Mouse (Mus musculus) testis, postnatal 14 days (tissue): Measurements from ENCODE around the gene Tmem191c.
"Not testable (repeated sequence)": the region's sequence is repeated elsewhere in the genome, so short reads cannot be mapped to it uniquely, and the experiment has no call there.

Experiments used
- DNase-seq: peaks from one replicate; pipeline ENCODE4 v3.0.0; 2021; ENCODE audit warnings: low spot score

Gene Tmem191c

GRCm38 (mm10) chr16:17275721-17276120 lies at the start of gene Tmem191c:
Tmem191c (plus strand) TSS chr16:17276077.
- no peak for DNase-seq

- DNase-seq = no peak
Measured at GRCm38 (mm10) chr16:17226496-17226895, 49.4 kb upstream of the Tmem191c start.

- DNase-seq = not testable (repeated sequence)
Measured at GRCm38 (mm10) chr16:17231523-17231922, 44.4 kb upstream of the Tmem191c start.

- DNase-seq = peak; percentile 97
Measured at GRCm38 (mm10) chr16:17232794-17233701, 42.8 kb upstream of the Tmem191c start, which contains the start of gene Hic2. Hic2 (plus strand) TSS chr16:17233572.

DNA sequence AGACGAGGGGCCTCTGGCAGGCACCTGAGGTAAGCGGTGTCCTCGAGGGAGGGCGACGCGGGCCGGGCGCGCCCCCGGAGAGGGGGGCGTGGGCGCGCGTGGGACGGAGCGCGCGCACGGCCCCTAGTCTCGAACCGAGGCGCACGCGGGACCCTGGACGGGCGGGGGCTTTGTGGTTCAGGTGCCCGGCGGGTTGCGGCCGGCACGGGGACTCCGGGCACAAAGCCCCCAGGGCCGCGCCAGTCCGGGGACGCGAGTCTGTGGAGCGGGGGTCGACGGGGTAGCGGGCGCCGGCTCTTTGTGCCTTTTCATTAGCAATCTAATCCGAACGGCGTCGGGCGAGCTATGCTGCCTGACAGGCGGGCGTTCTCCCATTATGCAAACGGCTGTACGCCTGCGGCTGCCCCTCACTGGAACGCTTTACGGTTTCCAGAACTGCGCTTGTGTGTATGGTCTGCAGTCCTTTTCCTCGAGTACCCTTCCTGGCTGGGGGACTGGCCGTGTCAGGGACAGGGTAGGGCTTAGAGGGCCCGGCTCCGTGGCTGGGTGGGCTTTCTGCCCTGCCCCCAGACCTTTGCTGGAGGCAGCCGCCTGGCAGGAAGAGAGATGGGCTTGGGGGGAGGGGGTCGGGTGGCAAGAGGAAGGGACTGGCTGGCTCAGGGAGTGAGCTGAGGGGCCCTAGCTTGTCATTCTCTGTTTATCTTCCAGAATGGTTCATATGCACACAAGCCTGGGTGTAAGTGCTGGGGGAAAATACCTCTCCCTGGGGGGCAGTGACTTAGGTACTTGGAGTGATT lies 42.0 kb upstream of the Tmem191c start:
- DNase-seq = peak; percentile 77

DNA sequence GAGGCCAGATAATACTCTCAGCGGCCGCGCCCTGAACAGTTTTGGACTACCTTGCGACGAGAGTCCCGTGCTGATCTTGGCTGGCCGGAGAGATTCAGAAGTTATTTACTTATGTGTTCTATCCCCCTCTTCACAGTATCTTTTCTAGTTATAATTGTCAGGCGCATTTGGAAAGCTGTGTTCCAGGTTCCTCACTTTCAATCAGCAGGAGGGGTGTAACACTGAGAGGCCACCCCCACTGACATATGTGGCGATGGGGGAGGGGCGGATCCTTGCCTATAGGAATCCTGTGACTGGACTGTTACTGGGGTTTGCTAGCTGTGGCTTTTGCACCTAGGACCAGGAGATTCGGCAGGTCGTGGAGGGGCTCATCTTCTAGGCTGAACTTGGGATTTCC lies 41.4 kb upstream of the Tmem191c start:
- DNase-seq = peak; percentile 36

GRCm38 (mm10) chr16:17234916-17235665 lies 40.8 kb upstream of the Tmem191c start:
- DNase-seq = no peak

- no peak for DNase-seq
Measured at GRCm38 (mm10) chr16:17237634-17238033, 38.2 kb upstream of the Tmem191c start.

DNA sequence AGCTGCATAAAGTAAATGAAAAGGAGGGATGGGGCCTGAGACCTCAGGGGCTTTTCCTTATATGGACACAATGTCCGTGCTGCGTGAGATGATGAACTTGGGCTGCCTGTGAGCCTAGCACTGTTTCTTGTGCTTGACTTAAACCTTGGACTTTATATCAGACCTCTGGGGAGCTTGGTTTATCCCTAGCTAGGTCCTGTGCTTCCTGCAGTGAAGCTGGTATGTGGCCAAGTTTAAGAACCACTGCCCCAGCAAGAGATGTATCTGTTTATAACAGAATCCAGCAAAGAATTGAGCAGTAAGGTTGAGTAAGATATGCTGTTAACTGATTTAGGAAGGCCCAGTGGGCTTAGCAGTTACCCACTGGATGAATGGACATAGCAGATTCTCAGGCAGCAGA lies 36.5 kb upstream of the Tmem191c start:
- no peak for DNase-seq

GRCm38 (mm10) chr16:17243731-17244130 lies 32.1 kb upstream of the Tmem191c start:
- DNase-seq = no peak

- no peak for DNase-seq
Measured at GRCm38 (mm10) chr16:17244996-17245395, 30.9 kb upstream of the Tmem191c start.

- DNase-seq = no peak
Measured at GRCm38 (mm10) chr16:17247727-17248126, 28.1 kb upstream of the Tmem191c start.

DNA sequence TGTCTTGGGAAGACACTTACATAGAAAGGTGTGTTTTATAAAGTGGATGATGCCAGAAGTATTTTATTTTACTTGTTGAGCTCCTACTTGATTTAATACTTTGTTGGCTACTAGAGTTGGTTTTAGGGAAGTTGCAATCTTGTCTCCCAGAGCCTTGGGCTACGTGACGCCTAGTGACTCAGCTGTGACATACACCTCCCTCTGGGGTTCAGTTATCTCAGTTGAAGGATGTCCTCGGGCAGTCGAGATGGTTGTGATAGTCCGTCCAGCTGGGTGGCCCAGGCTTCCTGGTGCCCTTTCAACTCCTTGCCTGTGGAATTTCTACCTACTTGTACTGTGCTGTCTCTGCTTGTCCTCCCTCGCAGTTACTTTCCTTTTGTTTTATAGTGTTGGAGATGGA lies 26.7 kb upstream of the Tmem191c start:
- DNase-seq = no peak

DNA sequence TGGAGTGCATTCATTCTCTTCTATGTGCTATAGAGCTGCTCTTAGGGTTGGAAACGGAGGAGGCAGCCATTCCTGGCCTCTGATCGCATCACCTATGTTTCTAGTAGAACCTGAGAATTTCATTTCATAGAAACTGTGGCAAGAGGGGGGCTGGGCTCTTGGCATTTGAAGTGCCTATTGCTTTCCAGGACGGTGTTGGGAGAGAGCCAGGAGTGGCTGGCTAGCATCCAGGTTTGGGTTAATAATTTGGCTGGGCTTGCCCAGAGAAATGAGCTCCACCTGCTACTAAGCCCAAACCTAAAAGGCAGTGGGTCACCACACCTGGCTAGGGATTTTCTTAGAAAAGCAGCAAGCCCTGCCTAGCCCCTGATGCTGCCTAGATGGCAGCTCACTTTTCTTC lies 24.3 kb upstream of the Tmem191c start:
- no peak for DNase-seq

GRCm38 (mm10) chr16:17252086-17252726 lies 23.7 kb upstream of the Tmem191c start:
- no peak for DNase-seq

DNA sequence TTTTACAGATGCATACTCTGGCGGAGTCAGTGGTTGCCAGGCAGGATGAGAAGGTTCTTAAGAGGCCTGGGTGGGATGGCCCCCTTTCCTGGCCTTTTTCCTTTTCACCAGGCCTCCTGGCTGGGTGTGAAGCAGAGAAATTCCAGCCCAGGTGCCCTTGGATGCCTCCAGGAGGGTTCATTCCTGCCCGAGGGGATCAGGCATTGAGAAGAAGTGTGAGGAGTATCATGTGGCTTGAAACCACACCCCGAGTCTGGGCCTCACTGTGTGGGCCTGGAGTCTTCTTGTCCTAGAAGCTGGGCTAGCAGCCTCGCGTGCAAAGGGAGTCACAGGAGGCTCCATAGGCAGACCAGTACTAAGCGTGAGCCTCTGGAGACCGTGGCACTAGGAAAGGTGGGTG lies 23.0 kb upstream of the Tmem191c start:
- no peak for DNase-seq

- DNase-seq = no peak
Measured at GRCm38 (mm10) chr16:17254005-17254597, 21.8 kb upstream of the Tmem191c start.

GRCm38 (mm10) chr16:17255270-17255669 lies 20.6 kb upstream of the Tmem191c start:
- DNase-seq = no peak

DNA sequence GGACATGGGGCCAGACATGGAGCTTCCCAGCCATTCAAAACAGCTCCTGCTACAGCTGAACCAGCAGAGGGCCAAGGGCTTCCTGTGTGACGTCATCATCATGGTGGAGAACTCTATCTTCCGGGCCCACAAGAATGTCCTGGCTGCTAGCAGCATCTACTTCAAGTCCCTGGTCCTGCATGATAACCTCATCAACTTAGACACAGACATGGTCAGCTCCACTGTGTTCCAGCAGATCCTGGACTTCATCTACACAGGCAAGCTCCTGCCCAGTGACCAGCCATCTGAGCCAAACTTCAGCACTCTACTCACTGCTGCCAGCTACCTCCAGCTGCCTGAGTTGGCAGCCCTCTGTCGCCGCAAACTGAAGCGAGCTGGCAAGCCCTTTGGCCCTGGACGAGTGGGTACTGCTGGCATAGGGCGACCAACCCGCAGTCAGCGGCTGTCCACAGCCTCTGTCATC lies 18.5 kb upstream of the Tmem191c start:
- no peak for DNase-seq

- no peak for DNase-seq
Measured at GRCm38 (mm10) chr16:17258917-17259316, 17.0 kb upstream of the Tmem191c start.

DNA sequence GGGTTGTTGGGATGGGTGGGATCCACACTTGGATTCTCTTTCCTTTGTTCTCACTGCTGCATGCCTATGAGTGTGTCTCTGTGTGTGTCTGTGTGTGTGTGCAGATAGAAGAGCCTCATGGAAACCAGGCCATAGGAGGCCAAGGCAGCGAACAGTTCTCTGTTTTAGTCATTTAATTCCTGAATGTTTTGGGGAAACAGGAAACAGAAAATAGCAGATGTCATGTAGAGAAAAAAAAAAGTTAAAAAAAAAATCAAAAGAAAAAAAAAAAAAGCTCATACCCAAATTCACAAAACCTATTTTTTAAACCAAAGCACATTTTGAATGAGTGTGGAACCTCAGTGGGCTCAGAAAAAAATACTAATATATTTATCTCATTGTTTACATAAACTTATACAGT lies 14.5 kb upstream of the Tmem191c start:
- no peak for DNase-seq
